Mouse (Mus musculus) cerebellum, postnatal 4 days (tissue): ENCODE results near the gene Spaca9.

Source experiments
- DNase-seq, 2 experiments: peaks; one replicate each; pipeline ENCODE4 v3.0.0; 2022; ENCODE audit warnings: low spot score in 2 of 2, mixed read lengths in 1 of 2

The Spaca9 gene

GRCm38 (mm10) chr2:28699361-28700335 lies at the start of gene Spaca9, which contains the start of gene Ak8:
Gene Spaca9, minus strand, starts transcription at chr2:28699727.
Gene Ak8, plus strand, starts transcription at chr2:28700164.
- DNase-seq, result peak; percentile 80 to 83

- DNase-seq, result no peak
Observed at GRCm38 (mm10) chr2:28747705-28748104, 48.2 kb upstream of the Spaca9 start.

- no peak for DNase-seq
Observed at GRCm38 (mm10) chr2:28746682-28747332, 47.3 kb upstream of the Spaca9 start.

GRCm38 (mm10) chr2:28742701-28743100 lies 43.2 kb upstream of the Spaca9 start:
- DNase-seq, result no peak

DNA sequence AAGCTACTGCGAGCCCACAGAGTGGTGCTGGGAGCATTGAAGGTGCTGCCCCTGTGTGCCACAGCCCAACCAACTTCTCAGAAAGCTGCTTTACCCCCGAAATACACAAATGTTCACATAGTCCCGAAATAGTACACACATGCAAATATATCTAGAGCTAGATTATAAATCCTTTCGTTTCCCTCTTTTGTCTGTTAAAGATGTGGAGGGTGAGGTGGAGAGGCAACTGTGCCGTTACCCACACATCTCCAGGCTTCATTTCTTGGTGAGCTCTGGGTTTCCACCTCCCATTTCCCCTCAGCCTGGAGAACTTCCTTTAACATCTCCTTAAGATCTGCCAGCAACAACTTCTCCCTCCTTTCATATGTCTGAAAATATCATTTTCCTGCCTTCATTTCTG lies 40.6 kb upstream of the Spaca9 start:
- DNase-seq, result no peak

DNA sequence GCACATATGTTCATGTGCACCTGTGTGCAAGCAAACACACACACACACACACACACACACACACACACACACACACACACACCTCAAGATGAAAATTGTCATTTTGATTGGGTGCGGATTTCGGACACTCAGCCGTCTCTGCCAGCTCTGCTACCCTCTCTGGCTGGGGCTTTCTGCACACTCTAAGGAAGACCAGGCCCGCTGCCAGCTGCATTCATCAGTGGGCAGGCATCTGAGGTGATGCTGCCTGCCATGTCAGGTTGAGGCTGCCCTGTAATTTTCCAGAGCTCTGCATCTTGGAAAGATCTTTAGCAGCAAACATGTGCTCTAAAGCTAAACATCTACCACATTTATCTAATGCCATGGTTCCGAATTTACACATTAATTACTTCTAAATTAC lies 37.6 kb upstream of the Spaca9 start:
- DNase-seq, result peak in 1 of 2 experiments; percentile 65

- no peak for DNase-seq
Observed at GRCm38 (mm10) chr2:28730676-28731075, 31.1 kb upstream of the Spaca9 start.

- DNase-seq, result no peak
Observed at GRCm38 (mm10) chr2:28727786-28728404, 28.4 kb upstream of the Spaca9 start.

DNA sequence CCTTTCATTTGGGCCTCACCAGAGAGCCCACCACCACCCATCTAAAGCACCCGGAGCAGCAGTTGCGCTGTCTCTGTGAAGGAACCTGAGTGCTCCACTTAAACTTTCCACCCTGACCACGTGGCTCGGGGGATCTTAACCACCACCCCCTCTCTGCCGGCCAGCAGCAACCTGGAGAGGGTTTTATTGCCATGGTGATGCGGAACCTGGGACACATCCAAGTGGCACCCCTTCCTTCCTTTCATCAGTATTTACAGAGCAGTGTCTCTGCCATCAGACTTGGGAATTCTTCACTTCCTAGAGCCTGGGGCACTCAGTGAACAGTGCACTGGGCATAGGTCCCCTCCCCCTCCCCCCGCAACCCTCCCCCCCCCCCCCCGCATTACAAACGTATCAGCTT lies 24.4 kb upstream of the Spaca9 start:
- no peak for DNase-seq

DNA sequence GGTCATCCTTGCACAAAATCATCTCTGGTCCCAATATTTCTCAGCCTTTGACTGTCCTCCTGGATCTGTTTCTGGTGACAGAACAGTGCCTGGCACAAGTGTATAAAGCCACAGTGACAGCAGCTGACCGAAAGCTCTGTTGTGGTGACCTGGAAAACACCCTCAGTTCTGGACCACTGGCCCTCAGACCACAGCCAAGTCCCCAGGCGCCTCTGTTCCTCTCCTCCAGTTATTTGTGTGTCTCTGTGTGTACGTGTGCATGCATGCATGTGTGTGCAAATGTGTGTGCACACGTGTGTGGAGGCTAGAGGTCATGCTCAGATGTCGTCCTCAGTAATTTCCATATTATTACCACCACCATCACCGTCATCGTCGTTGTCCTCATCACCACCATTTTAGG lies 22.9 kb upstream of the Spaca9 start:
- no peak for DNase-seq

- peak in 1 of 2 experiments; percentile 15 for DNase-seq
Observed at GRCm38 (mm10) chr2:28713036-28713435, 13.5 kb upstream of the Spaca9 start.

- DNase-seq, result no peak
Observed at GRCm38 (mm10) chr2:28706787-28707186, 7.3 kb upstream of the Spaca9 start.

DNA sequence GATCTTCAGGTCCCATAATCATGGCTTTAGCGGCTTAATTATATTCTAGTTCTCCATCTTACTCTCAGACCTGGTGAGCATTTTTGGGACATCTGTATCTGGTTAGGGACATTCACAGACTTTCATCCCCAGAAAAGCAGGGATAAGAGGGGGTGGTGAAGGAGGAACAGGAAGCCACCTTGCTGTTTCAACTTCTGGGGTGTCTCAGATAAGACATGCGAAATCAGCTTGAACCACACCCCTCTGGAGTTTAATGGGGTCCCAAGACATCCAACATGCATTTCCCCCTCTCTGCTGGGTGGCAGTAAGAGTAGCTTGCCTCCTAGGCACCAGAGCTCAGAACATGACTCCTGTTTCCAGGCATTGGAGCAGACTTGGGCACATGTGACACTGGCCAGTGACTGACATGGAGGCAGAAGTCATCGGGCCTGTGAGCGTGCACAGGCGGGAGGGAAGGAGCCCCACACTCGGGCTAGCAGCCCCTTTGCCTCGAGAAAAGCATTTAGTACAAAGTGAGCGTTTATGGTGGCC lies 6.6 kb upstream of the Spaca9 start:
- no peak for DNase-seq

DNA sequence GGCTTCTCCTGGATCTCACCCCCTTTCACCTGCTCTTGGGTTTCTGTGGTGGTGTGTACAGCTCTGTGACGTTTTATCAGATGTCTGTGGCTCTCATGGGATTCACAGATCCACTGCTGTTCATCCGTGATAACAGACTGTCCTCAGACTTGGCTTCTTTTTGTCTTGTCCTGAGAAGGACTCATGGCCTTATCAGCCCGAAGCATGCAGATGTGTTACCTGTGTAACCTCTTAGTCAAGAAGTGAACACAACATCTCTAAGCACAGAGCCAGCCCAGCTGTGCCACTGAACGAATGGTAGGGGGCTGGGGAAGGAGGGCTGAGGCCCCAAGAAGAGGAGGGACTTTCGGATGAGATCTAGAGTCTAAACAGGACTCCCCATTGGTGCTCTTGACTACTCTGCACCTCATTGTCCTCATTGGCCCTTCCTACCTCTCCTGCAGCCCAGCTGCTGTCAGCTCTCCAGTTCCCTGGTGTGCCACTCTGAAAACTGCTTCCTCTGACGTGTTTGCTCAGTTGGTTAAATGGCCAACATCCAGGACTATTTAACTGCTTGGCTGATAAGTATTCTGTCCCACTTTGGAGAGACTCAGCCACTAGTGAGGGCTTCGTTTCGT lies 2.2 kb upstream of the Spaca9 start:
- no peak for DNase-seq

- DNase-seq, result no peak
Observed at GRCm38 (mm10) chr2:28698566-28698965, 961 bp downstream of the Spaca9 start.

DNA sequence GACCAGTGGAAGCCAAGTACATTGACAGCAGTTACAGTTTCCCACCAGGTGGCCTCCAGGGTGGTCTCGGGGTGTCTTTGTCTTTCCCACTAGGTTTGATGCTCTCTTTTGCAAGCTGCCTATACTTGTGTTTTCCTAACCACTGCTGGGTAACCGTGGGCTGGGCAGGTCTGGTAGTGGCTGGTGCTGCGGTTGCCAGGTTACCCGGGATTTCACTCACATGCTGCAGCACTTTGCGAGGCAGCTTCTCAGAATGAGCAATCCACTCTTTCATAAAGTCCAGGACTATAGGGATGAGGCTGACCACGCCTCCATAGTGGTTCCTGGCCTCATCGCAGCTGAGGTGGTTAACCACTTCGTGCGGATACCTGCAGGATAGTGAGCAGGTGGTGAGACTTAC lies 6.8 kb downstream of the Spaca9 start:
- DNase-seq, result no peak

GRCm38 (mm10) chr2:28688431-28688830 lies 11.1 kb downstream of the Spaca9 start:
- peak in 1 of 2 experiments; percentile 52 for DNase-seq

GRCm38 (mm10) chr2:28685895-28686294 lies 13.6 kb downstream of the Spaca9 start:
- no peak for DNase-seq

GRCm38 (mm10) chr2:28681718-28682117 lies 17.8 kb downstream of the Spaca9 start:
- no peak for DNase-seq

GRCm38 (mm10) chr2:28680710-28681109 lies 18.8 kb downstream of the Spaca9 start:
- DNase-seq, result peak in 1 of 2 experiments; percentile 57

GRCm38 (mm10) chr2:28676005-28676404 lies 23.5 kb downstream of the Spaca9 start:
- no peak for DNase-seq

DNA sequence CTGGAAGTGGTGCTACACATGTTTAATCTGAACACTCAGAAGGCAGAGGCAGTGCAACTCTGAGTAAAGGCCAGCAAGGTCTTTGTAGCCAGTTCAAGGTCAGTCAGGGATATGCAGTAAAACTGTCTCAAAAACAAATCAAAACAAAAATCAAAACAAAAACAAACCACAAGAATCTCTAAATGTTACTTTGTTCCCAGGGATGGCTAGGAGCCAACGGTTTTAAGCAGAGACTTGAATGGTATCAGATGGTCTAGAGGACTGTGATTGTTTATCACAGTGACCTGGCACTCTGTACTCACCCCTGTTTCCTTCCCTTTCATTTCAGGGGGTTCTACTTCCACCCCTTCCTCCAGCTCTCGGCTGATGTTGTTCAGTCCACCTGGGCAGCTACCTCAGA lies 28.1 kb downstream of the Spaca9 start:
- DNase-seq, result no peak
